Mouse (Mus musculus) kidney, embryonic 14.5 days (tissue): Measurements from ENCODE around the gene Chaf1b. TPM values are rescaled to one million over a fixed set of nuclear protein-coding genes. Genes with fewer than 3 reads are reported as not detected.

Experiments
- ATAC-seq: fragments of 200-750 bp; cut with Nextera tagmentation; 2 replicates; pipeline ENCODE4 v1.8.0; 2017; ENCODE audit warnings: moderate number of reproducible peaks, mild to moderate bottlenecking, moderate TSS enrichment, moderate library complexity; ENCODE audit not compliant: low FRiP score, low TSS enrichment
- H3K27ac ChIP-seq: fragments of 300-500 bp; sonication (generic); 2 replicates; pipeline ENCODE4 v1.5.1; 2014; ENCODE audit warnings: low read depth, mild to moderate bottlenecking, low read length, moderate library complexity, mixed read lengths
- H3K27me3 ChIP-seq: fragments of 300-500 bp; sonication (generic); 2 replicates; pipeline ENCODE4 v1.6.1; 2014; ENCODE audit warnings: mild to moderate bottlenecking, low read length; ENCODE audit not compliant: control insufficient read depth, insufficient read depth
- H3K36me3 ChIP-seq: fragments of 300-500 bp; sonication (generic); 2 replicates; pipeline ENCODE4 v1.6.1; 2014; ENCODE audit warnings: low read length, mixed read lengths; ENCODE audit not compliant: control insufficient read depth, insufficient read depth
- H3K4me1 ChIP-seq: fragments of 300-500 bp; sonication (generic); 2 replicates; pipeline ENCODE4 v1.6.1; 2014; ENCODE audit warnings: low read length, mixed read lengths; ENCODE audit not compliant: control insufficient read depth, insufficient read depth
- H3K4me2 ChIP-seq: fragments of 300-500 bp; sonication (generic); replicated peaks from 2 replicates; pipeline ENCODE4 v1.6.1; 2014; ENCODE audit warnings: low read depth, mild to moderate bottlenecking, low read length
- H3K4me3 ChIP-seq: fragments of 300-500 bp; sonication (generic); 2 replicates; pipeline ENCODE4 v1.5.1; 2014; ENCODE audit warnings: mild to moderate bottlenecking, low read length
- H3K9ac ChIP-seq: fragments of 300-500 bp; sonication (generic); 2 replicates; pipeline ENCODE4 v1.6.1; 2014; ENCODE audit warnings: low read depth, mild to moderate bottlenecking, low read length, moderate library complexity
- H3K9me3 ChIP-seq: fragments of 300-500 bp; sonication (generic); 2 replicates; pipeline ENCODE4 v1.6.1; 2016; ENCODE audit warnings: low read length; ENCODE audit not compliant: control insufficient read depth
- WGBS: fragments of 180-500 bp; shearing (Covaris S2); extraction: QIAGEN DNeasy Blood & Tissue Kit; methylation state at CpG from one replicate; pipeline ENCODE4 v1.1.7; 2014; 5-methylcytosine and 5-hydroxymethylcytosine counted together
- polyA plus RNA-seq: library from polyadenylated mRNA; unstranded; fragments of >200 nt; fragmentation: Nextera tagmentation; extraction: Ambion mirVana; gene quantifications from 2 replicates; pipeline ENCODE4 v1.2.1, GENCODE M21; 2014

Chaf1b gene
- polyA plus RNA-seq, 1 experiment from 2014 or later, result 91.6 TPM

- Histone ChIP-seq H3K4me3 (peak overlapping the region; percentile 33), H3K27ac (no peak overlapping the region), H3K27me3 (peaks cover 30% of the 10 kb centered on the region; the same call in 1 of the 2 replicates), H3K9me3 (no peaks in the 10 kb centered on the region), H3K9ac (0 out of 2 replicates have a peak overlapping the region, but pooled peaks have one; percentile 23), H3K4me2 (peak overlapping the region; percentile 42), H3K4me1 (peaks cover 7% of the 10 kb centered on the region; the same call in 1 of the 2 replicates), H3K36me3 (no peaks in the 10 kb centered on the region)
- ATAC-seq, result no peak
- WGBS, result 8% methylated on average over 16 of the region's 16 CpGs
Measured at GRCm38 (mm10) chr16:93938400-93938846, 54.7 kb downstream of the Chaf1b start.

- Histone ChIP-seq H3K27me3 (peaks cover 23% of the 10 kb centered on the region; the same call in 1 of the 2 replicates), H3K4me1 (peaks cover 5% of the 10 kb centered on the region; the same call in 1 of the 2 replicates), H3K27ac (no peak overlapping the region), H3K4me2 (no peak overlapping the region), H3K9me3 (no peaks in the 10 kb centered on the region), H3K4me3 (no peak overlapping the region), H3K36me3 (no peaks in the 10 kb centered on the region), H3K9ac (no peak overlapping the region)
- ATAC-seq, result no peak
- 81% methylated on average over 4 of the region's 4 CpGs for WGBS
Measured at GRCm38 (mm10) chr16:93939961-93940360, 56.3 kb downstream of the Chaf1b start.

- Histone ChIP-seq H3K9me3 (no peaks in the 10 kb centered on the region), H3K4me3 (no peak overlapping the region), H3K27me3 (peaks cover 8% of the 10 kb centered on the region; the same call in 1 of the 2 replicates), H3K4me2 (no peak overlapping the region), H3K4me1 (no peaks in the 10 kb centered on the region), H3K36me3 (no peaks in the 10 kb centered on the region), H3K27ac (no peak overlapping the region), H3K9ac (no peak overlapping the region)
- whole genome bisulfite sequencing, result 61% methylated on average over 10 of the region's 10 CpGs
- ATAC-seq, result no peak
Measured at GRCm38 (mm10) chr16:93941781-93942567, 58.3 kb downstream of the Chaf1b start.

- H3K27ac ChIP-seq, result no peak overlapping the region
- no peak overlapping the region for H3K4me2 ChIP-seq
- no peak overlapping the region for H3K4me3 ChIP-seq
- 91% methylated on average over 10 of the region's 10 CpGs for WGBS
- no peaks in the 10 kb centered on the region for H3K9me3 ChIP-seq
- no peak for ATAC-seq
- H3K4me1 ChIP-seq, result no peaks in the 10 kb centered on the region
- H3K9ac ChIP-seq, result no peak overlapping the region
- H3K36me3 ChIP-seq, result no peaks in the 10 kb centered on the region
- H3K27me3 ChIP-seq, result peaks cover 10% of the 10 kb centered on the region; the same call in 1 of the 2 replicates
Measured at GRCm38 (mm10) chr16:93942796-93943502, 59.2 kb downstream of the Chaf1b start.

GRCm38 (mm10) chr16:93944301-93944700 lies 60.6 kb downstream of the Chaf1b start:
- no peak overlapping the region for H3K4me3 ChIP-seq
- H3K9me3 ChIP-seq, result no peaks in the 10 kb centered on the region
- H3K4me1 ChIP-seq, result no peaks in the 10 kb centered on the region
- H3K27me3 ChIP-seq, result peaks cover 10% of the 10 kb centered on the region; the same call in 1 of the 2 replicates
- H3K36me3 ChIP-seq, result no peaks in the 10 kb centered on the region
- H3K4me2 ChIP-seq, result no peak overlapping the region
- H3K27ac ChIP-seq, result no peak overlapping the region
- ATAC-seq, result no peak
- 75% methylated on average over 6 of the region's 6 CpGs for WGBS
- H3K9ac ChIP-seq, result no peak overlapping the region

- H3K4me3 ChIP-seq, result no peak overlapping the region
- H3K9me3 ChIP-seq, result no peaks in the 10 kb centered on the region
- 88% methylated on average over 4 of the region's 4 CpGs for WGBS
- H3K27ac ChIP-seq, result no peak overlapping the region
- no peak overlapping the region for H3K9ac ChIP-seq
- H3K36me3 ChIP-seq, result no peaks in the 10 kb centered on the region
- H3K4me2 ChIP-seq, result no peak overlapping the region
- ATAC-seq, result no peak
- H3K27me3 ChIP-seq, result peaks cover 10% of the 10 kb centered on the region; the same call in 1 of the 2 replicates
- H3K4me1 ChIP-seq, result no peaks in the 10 kb centered on the region; the same call in 1 of the 2 replicates
Measured at GRCm38 (mm10) chr16:93947396-93947795, 63.7 kb downstream of the Chaf1b start.

Other genes starting within 250 kb of the Chaf1b start
- gene Cbr3, start 200.7 kb upstream of the Chaf1b start, polyA plus RNA-seq, result 3.4 and 4.1 TPM in 2 replicates
- 21.4 and 21.6 TPM in 2 replicates for gene Dop1b, start 172.0 kb upstream of the Chaf1b start, polyA plus RNA-seq
- gene Morc3, start 51.8 kb upstream of the Chaf1b start, polyA plus RNA-seq, result 23.5 and 42.7 TPM in 2 replicates
- gene Cldn14, start 124.9 kb downstream of the Chaf1b start, polyA plus RNA-seq, result not detected in 2 replicates
- gene Sim2, start 201.0 kb downstream of the Chaf1b start, polyA plus RNA-seq, result 2.2 and 2.5 TPM in 2 replicates